In the genomic region with DNA sequence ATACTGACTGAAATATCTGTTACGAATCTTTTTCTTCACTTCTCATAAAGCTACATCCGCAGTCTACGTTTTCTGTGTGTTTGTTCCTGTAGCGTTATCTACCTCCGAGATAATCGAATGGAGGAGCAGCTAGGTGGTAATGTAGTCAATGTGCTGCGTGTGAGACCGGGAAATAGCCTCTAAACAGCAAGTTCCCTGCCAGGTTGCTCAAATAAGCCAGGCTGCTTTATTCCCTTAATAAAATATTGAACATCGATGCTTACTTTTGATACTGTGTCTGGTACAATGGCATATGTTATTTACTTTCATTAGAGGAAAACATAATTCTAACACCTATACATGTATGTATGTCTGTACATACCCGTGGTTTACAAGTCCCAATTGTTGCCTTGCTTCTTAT, we compare ENCODE assay signal across 16 mouse cellular contexts. TPM values are rescaled to one million over a fixed set of nuclear protein-coding genes. Genes with fewer than 3 reads are reported as not detected.
DNase-seq lines count a peak whose midpoint lies in the region; ATAC-seq and TF ChIP-seq lines count a peak whose summit lies in the region.
"Had no signal": no experiment of that assay in that cellular context is flagged by ENCODE, and none has a peak within 500 bp of the region (broad histone marks: within the 10 kb centered on the region; RNA-seq: fewer than 3 reads in every experiment).

No protein-coding gene starts in this region.

- no peak for ATAC-seq in hindbrain, embryonic 11.5 days (ENCODE audit: low FRiP score)
- no peak for ATAC-seq in midbrain, embryonic 12.5 days (ENCODE audit: low FRiP score, low read depth)

- TF ChIP-seq POLR2A in brain, embryonic 14.5 days (IDR thresholded peaks at IDR 0.05; ENCODE audit: borderline replicate concordance, extremely low read depth, insufficient read depth, insufficient read length, poor library complexity, severe bottlenecking) = no peak

- H3K27ac ChIP-seq in forebrain, embryonic 10.5 days = peak overlapping the region; percentile 85
- H3K27ac ChIP-seq in hindbrain, embryonic 11.5 days (ENCODE audit: low read depth, low read length) = no peak overlapping the region
- peak overlapping the region; percentile 87 for H3K27ac ChIP-seq in midbrain, embryonic 12.5 days (replicated peaks)
- H3K27ac ChIP-seq: embryonic facial prominence, embryonic 15.5 days; kidney, embryonic 15.5 days; stomach, postnatal 0 days had no signal

- no peaks in the 10 kb centered on the region for H3K27me3 ChIP-seq in forebrain, embryonic 10.5 days (ENCODE audit: poor library complexity, severe bottlenecking)
- no peaks in the 10 kb centered on the region for H3K27me3 ChIP-seq in hindbrain, embryonic 11.5 days (ENCODE audit: control insufficient read depth, insufficient read depth, low read length)
- no peaks in the 10 kb centered on the region for H3K27me3 ChIP-seq in midbrain, embryonic 12.5 days
- H3K27me3 ChIP-seq: embryonic facial prominence, embryonic 15.5 days; kidney, embryonic 15.5 days had no signal

- WGBS in forebrain, embryonic 10.5 days = 85% methylated on average over 10 of the region's 10 CpGs
- WGBS in hindbrain, embryonic 11.5 days = 80% methylated on average over 10 of the region's 10 CpGs
- WGBS in midbrain, embryonic 12.5 days = 58% methylated on average over 10 of the region's 10 CpGs

- peaks cover 28% of the 10 kb centered on the region for H3K4me1 ChIP-seq in forebrain, embryonic 10.5 days
- no peaks in the 10 kb centered on the region for H3K4me1 ChIP-seq in hindbrain, embryonic 11.5 days (replicated peaks; ENCODE audit: control insufficient read depth, insufficient read depth, low read length)
- H3K4me1 ChIP-seq in midbrain, embryonic 12.5 days = peaks cover 20% of the 10 kb centered on the region
- H3K4me1 ChIP-seq: embryonic facial prominence, embryonic 15.5 days; kidney, embryonic 15.5 days had no signal

- H3K4me2 ChIP-seq in hindbrain, embryonic 11.5 days (replicated peaks; ENCODE audit: low read depth, low read length) = no peak overlapping the region
- H3K4me2 ChIP-seq in midbrain, embryonic 12.5 days (replicated peaks) = peak overlapping the region; percentile 47
- H3K4me2 ChIP-seq: embryonic facial prominence, embryonic 15.5 days; kidney, embryonic 15.5 days had no signal

- no peak for TF ChIP-seq CTCF in brain, embryonic 14.5 days (IDR thresholded peaks at IDR 0.05; ENCODE audit: borderline replicate concordance, extremely low read depth, insufficient read depth, insufficient read length)

- 0 out of 2 replicates have a peak, but pooled peaks cover 2% of the 10 kb centered on the region for H3K36me3 ChIP-seq in forebrain, embryonic 10.5 days (replicated peaks)
- no peaks in the 10 kb centered on the region for H3K36me3 ChIP-seq in hindbrain, embryonic 11.5 days (ENCODE audit: control insufficient read depth, insufficient read depth, low read length)
- H3K36me3 ChIP-seq in midbrain, embryonic 12.5 days = no peaks in the 10 kb centered on the region
- H3K36me3 ChIP-seq: embryonic facial prominence, embryonic 15.5 days had no signal

- intact Hi-C loops in left cerebral cortex, postnatal 25 days (cut with DNase I) = loop anchor here (5.0 to 10.0 kb wide), 4 partner anchors 236 to 1891 kb away; a partner anchor contains a TSS

- 0 out of 2 replicates have a peak overlapping the region, but pooled peaks have one; percentile 21 for H3K9ac ChIP-seq in hindbrain, embryonic 11.5 days (ENCODE audit: low read depth, low read length)
- peak overlapping the region; percentile 46; the same call in 1 of the 2 replicates for H3K9ac ChIP-seq in midbrain, embryonic 12.5 days (replicated peaks)
- H3K9ac ChIP-seq: embryonic facial prominence, embryonic 15.5 days; kidney, embryonic 15.5 days had no signal

- no peaks in the 10 kb centered on the region for H3K9me3 ChIP-seq in forebrain, embryonic 10.5 days
- H3K9me3 ChIP-seq in hindbrain, embryonic 11.5 days (ENCODE audit: control insufficient read depth, low read length) = no peaks in the 10 kb centered on the region
- no peaks in the 10 kb centered on the region for H3K9me3 ChIP-seq in midbrain, embryonic 12.5 days
- H3K9me3 ChIP-seq: embryonic facial prominence, embryonic 15.5 days; kidney, embryonic 15.5 days had no signal

- peak; percentile 69 for DNase-seq in brain, embryonic 14.5 days (ENCODE audit: low read depth)
- no peak for DNase-seq in forebrain, embryonic 10.5 days (ENCODE audit: extremely low spot score, low spot score)
- DNase-seq in hindbrain, embryonic 11.5 days (ENCODE audit: low spot score) = peak; percentile 17
- DNase-seq in ovary, adult 18-20 months (ENCODE audit: low spot score) = no peak
- no peak for DNase-seq in left cerebral cortex, postnatal 25 days (ENCODE audit: low spot score in 2 of 2)
- DNase-seq in adrenal gland, adult 18-20 months (ENCODE audit: low spot score in 2 of 2) = no peak
- DNase-seq in lung, postnatal 14 days = no peak
- DNase-seq: lung, postnatal 36 days; right cerebral cortex, adult 18-20 months; thymus, postnatal 36 days had no signal

- no peak overlapping the region for H3K4me3 ChIP-seq in forebrain, embryonic 10.5 days
- H3K4me3 ChIP-seq in hindbrain, embryonic 11.5 days (ENCODE audit: low read depth, low read length) = no peak overlapping the region
- H3K4me3 ChIP-seq in midbrain, embryonic 12.5 days = no peak overlapping the region
- H3K4me3 ChIP-seq: embryonic facial prominence, embryonic 15.5 days; kidney, embryonic 15.5 days had no signal

RNA-seq across cellular contexts. Expression of a gene that starts 12.9 kb away (rescaled TPM):
- polyA plus RNA-seq in brain, embryonic 14.5 days (2012; rRNA removed) = 21.1 and 24.7 TPM in 2 replicates
- polyA plus RNA-seq in forebrain, embryonic 10.5 days (2016; fragmentation: Nextera tagmentation; extraction: Ambion mirVana) = 35.1 and 37.2 TPM in 2 replicates
- 39.5 and 45.4 TPM in 2 replicates for polyA plus RNA-seq in hindbrain, embryonic 11.5 days (2014; fragmentation: Nextera tagmentation; extraction: Ambion mirVana)
- 41.9 and 46.9 TPM in 2 replicates for polyA plus RNA-seq in midbrain, embryonic 12.5 days (2016; fragmentation: Nextera tagmentation; extraction: Ambion mirVana)
- total RNA-seq in left cerebral cortex, postnatal 25 days (2021) = 10 to 100 TPM; 55.4 to 58.3 TPM
- total RNA-seq in adrenal gland, adult 18-20 months (2021) = 10 to 100 TPM; 18.2 to 18.3 TPM

RNA-seq across cellular contexts. Expression of a gene that starts 13.0 kb away (rescaled TPM):
- polyA plus RNA-seq in brain, embryonic 14.5 days (2012; rRNA removed) = 2.2 and 2.5 TPM in 2 replicates
- polyA plus RNA-seq in forebrain, embryonic 10.5 days (2016; fragmentation: Nextera tagmentation; extraction: Ambion mirVana) = 0.58 and 0.77 TPM in 2 replicates
- polyA plus RNA-seq in hindbrain, embryonic 11.5 days (2014; fragmentation: Nextera tagmentation; extraction: Ambion mirVana) = 2.2 and 2.8 TPM in 2 replicates
- polyA plus RNA-seq in midbrain, embryonic 12.5 days (2016; fragmentation: Nextera tagmentation; extraction: Ambion mirVana) = 3.4 and 4.7 TPM in 2 replicates
- total RNA-seq in left cerebral cortex, postnatal 25 days (2021) = under 1 TPM; 0.21 to 0.87 TPM
- total RNA-seq in adrenal gland, adult 18-20 months (2021) = 1 to 10 TPM in 1 of 2 experiments, under 1 TPM in 1; 0.20 to 1.2 TPM
- total RNA-seq: adrenal gland, postnatal 14 days; granulocyte monocyte progenitor cell, adult 5-6 weeks had no signal

Comparison
In these comparisons a context has a peak if more than half of its experiments do, and no peak if none do; other contexts are left out.
1. DNase-seq: peak in brain, embryonic 14.5 days (single experiment) and hindbrain, embryonic 11.5 days (single experiment); none in forebrain, embryonic 10.5 days (single experiment), ovary, adult 18-20 months (single experiment), left cerebral cortex, postnatal 25 days (0 of 2), adrenal gland, adult 18-20 months (0 of 2) and lung, postnatal 14 days (single experiment).